Mouse (Mus musculus) megakaryocyte, adult 5-6 weeks (primary cell): ENCODE measurements around the gene Map3k4. TPM values are rescaled to one million over a fixed set of nuclear protein-coding genes. Genes with fewer than 3 reads are reported as not detected.
"Not testable (repeated sequence)": the region's sequence is repeated elsewhere in the genome, so short reads cannot be mapped to it uniquely, and the experiment has no call there.

Source experiments
- ATAC-seq: 2 replicates; pipeline ENCODE4 v1.8.0; 2016; ENCODE audit warnings: mild to moderate bottlenecking, inconsistent platforms; ENCODE audit not compliant: poor library complexity, severe bottlenecking
- total RNA-seq, 2 experiments: library from RNA; stranded (forward) in 1 of 2; stranded (reverse) in 1 of 2; fragments of 153-499, 151-499 nt in 1 of 2; fragments of 221-1000, 200-1000 nt in 1 of 2; gene quantifications; 2 replicates each; pipeline versions ENCODE4 v1.2.3 to v1.2.4; 2015 to 2017

Map3k4 gene
- total RNA-seq, 2 experiments from 2014 or later: 11.3 to 19.9 TPM

GRCm38 (mm10) chr17:12307251-12308135 is 11.1 kb downstream of the Map3k4 start:
- ATAC-seq: peak; percentile 99

- ATAC-seq: no peak
Measured at GRCm38 (mm10) chr17:12304658-12305057, 13.9 kb downstream of the Map3k4 start.

DNA sequence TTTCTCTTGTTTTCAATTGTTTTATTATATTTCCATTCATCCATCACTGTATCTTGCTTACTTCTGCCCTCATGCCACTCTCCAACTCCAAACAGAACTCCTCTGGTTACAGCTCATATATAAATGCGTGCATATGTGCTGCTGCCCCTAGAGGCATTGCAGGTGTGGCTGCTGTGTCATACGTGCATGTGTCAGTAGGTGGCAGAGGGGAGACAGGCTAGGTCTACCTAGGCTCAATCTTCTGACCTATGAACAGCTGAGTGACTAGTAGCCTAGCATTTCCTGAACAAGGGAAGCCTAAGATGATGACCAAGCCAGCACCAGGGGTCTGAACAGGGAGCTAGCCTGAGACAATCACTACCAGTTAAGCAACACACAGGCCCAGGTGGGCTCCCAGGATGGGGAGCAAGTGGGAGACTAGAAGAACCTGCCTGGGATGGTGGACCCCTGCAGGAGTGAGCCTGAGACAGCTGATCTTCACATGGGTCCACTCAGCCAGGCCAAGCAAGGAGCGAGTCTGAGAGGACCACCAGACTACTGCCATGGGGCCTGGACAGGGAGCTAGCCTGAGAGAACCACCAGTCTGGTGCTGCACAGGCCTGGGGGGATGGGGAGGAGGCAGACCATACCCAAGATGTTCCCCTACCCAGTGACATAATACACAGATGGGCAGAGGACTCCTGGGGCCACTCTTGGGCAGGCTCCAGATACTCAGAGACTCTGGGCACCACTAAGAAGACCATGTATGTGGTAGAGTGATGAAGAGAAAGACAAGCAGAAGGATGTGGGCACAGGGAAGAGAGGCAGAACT is 17.5 kb downstream of the Map3k4 start:
- peak; percentile 74; the same call in 1 of the 2 replicates for ATAC-seq

DNA sequence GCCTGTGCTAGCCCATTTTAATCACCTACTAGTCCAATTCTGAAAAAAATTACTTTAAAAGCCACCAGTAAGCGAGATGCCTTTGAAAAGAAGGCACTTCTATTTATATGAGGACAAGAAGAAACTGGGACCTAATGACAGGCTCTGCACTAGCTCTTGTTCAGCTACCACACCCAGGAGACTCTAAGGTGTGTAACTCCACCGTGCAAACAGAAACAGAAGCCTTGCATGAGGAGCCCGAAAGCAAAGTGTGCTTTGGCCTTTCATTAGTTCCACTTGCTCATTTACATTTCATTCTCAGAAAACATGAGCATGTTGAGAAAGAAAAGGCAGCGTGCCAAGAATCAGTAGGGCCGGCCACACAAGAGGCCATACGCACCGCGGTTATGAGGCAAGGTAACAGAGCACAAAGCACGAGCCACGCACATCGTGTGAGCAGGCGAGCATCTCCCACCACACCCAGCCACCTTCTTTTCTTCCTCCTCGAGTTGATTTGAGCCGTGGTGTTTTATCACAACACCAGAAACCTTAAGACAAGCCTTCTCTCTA is 18.4 kb downstream of the Map3k4 start:
- ATAC-seq: no peak

GRCm38 (mm10) chr17:12299371-12299770 is 19.2 kb downstream of the Map3k4 start:
- no peak for ATAC-seq

DNA sequence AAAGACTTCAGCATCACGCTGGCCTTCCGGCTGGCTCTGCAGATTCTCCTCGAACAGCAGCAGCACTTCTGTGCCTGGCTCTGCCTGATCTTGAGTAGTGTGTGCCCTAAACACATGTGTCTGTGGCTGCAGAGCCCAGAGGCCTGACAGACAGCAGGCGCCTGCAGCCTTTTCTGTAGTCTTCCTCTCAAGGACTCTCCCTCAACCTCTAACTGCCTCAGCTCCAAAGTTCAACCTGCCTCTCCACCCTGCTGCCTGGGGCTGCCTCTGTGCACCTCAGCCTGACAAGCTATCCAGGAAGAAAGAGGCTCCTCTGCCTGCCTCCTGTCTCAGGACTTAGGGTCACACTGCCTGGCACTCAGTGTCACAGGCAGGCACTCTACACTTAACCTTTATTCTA is 20.6 kb downstream of the Map3k4 start:
- no peak for ATAC-seq

DNA sequence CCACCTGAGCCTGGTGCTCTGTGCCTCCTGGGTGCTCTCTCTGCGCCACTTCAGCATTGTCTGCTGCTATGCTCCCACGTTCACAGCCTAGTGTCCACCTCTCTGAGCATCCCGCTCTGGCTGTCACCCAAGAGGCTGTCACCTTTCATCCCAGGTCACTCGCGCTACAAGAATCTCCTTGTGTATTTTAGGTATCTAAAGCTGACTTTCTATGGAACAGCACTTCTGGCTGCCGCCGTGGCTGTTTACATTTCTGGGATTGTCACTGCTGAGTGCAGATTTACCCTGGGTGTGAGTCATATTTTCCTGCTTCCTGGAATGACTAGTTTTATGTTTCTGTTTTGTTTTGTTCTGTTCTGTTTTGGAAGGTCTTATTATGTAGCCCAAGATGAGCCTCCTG is 21.3 kb downstream of the Map3k4 start:
- no peak for ATAC-seq

GRCm38 (mm10) chr17:12295926-12296325 is 22.7 kb downstream of the Map3k4 start:
- ATAC-seq: not testable (repeated sequence)

- ATAC-seq: no peak
Measured at GRCm38 (mm10) chr17:12294424-12294823, 24.2 kb downstream of the Map3k4 start.

GRCm38 (mm10) chr17:12293571-12293970 is 25.0 kb downstream of the Map3k4 start:
- ATAC-seq: no peak

DNA sequence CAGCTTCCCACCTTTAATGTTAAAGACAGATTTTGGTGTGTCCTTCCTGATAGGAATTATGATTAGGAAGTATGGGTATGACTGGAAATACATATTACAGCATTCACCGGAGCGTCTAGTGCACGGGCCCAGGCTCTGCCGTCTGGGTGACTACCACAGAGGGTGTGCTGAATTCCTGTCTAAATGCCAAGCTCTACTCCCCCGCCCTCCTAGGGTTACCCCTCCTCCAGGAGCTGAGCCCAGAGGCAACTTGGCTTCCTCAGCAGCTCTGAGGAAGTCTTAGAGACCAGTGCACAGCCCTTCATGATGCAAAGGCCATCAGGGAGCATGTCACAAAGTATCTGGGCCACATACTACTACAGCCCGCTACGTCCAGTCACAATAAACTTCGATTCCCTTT is 25.7 kb downstream of the Map3k4 start:
- no peak for ATAC-seq

- ATAC-seq: no peak
Measured at GRCm38 (mm10) chr17:12292356-12292755, 26.2 kb downstream of the Map3k4 start.

GRCm38 (mm10) chr17:12291151-12291550 is 27.4 kb downstream of the Map3k4 start:
- no peak for ATAC-seq

DNA sequence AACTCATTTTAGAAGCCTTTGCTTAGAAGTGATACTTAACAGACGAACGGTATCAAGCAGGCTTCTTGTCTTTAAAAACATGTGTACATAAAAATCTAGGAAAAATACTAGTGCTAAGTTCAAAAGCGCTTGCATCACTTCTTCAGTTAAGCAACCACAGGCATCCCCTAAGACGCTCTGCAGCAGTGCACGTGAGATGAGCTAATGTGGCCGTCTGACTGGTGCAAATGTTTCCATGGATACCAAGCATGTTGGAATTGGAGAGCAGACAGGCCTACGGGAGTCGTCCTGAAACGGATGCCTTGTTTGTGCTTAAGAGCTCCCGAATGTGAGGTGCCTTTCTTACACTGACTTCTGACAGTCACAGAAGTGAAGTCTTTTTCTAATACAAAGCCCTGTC is 27.9 kb downstream of the Map3k4 start:
- ATAC-seq: no peak

GRCm38 (mm10) chr17:12289836-12290235 is 28.8 kb downstream of the Map3k4 start:
- not testable (repeated sequence) for ATAC-seq

- no peak for ATAC-seq
Measured at GRCm38 (mm10) chr17:12288871-12289270, 29.7 kb downstream of the Map3k4 start.

DNA sequence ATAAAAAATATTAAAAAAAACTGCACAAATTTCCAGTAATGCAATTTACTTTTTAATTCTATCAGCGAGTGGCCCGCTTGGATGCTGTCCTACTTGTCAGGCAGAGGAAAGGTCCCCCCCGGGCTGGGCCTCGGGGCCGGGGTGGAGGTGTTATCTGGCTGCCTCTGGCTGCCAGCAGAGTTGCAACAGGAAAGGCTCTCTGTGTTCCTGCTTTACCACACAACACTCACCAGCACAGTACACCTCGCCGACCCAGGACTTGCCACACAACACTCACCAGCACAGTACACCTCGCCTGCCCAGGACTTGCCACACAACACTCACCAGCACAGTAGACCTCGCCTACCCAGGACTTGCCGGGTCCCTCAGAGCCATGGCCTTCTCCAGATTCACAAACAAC is 38.8 kb downstream of the Map3k4 start:
- 0 out of 2 replicates have a peak, but pooled peaks have one; percentile 18 for ATAC-seq

- ATAC-seq: no peak
Measured at GRCm38 (mm10) chr17:12278073-12278472, 40.5 kb downstream of the Map3k4 start.

DNA sequence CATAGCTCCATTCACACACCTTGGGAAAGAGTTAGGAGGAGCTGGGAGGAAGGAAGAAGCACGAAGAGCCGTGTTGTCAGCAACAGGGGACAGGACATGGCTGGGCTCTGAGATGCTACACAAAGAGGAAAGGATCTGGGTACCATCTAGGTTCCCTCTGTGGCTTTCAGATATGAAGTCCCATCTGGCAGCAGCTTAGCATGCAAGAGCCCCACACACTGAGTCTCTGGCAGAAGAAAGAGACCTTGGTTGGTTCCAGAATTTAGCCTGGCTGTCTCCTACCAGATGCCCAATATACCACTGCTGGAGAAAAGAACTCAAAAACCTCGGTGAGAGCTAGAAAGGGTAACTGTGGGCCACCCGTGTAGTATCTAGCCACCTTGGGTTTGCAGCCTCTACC is 41.3 kb downstream of the Map3k4 start:
- ATAC-seq: no peak

DNA sequence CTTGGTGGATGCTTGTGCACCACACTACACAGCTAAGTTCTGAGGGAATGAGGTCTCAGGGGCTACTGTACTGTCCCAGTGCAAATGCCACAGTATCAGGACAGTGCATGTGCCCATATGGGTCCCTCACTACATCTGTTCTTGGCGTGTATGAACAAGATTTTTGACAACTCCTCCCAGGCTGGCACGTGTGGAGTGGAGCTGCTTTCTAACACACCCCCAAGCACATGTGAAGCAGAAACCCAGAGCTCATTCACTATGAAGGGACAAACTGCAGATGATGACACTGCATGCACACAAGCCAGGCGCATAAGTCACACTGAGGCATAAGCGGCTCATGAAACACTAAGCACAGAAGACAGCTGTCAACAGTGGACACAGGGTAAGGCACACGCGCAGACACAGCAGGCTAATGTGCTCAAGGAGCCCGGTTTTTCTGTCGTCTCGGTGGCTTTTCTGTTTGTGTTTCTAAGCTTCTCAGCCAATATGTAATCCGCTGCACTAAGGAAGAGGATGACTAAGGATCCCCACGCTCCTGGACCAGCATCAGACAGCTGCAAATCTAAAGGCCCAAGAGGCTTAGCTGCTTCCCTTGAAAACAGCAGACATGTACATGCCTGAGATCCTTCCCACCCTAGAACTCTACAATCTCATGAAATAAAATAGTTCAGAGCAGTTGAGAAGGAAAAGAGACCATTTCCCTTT is 41.9 kb downstream of the Map3k4 start:
- ATAC-seq: no peak

GRCm38 (mm10) chr17:12275756-12276155 is 42.8 kb downstream of the Map3k4 start:
- ATAC-seq: no peak
